Mouse (Mus musculus) CH12.LX (cell line): Measurements from ENCODE around the gene Ostn. TPM values are rescaled to one million over a fixed set of nuclear protein-coding genes. Genes with fewer than 3 reads are reported as not detected.

Experiments used
- DNase-seq: peaks from one replicate; pipeline ENCODE4 v3.0.0-alpha.2; 2013; ENCODE audit errors: extremely low read depth
- H3K27ac ChIP-seq: 2 replicates; pipeline ENCODE4 v1.5.1; 2012; ENCODE audit warnings: low read depth, mild to moderate bottlenecking, control low read depth, moderate library complexity; ENCODE audit not compliant: insufficient read depth
- H3K27me3 ChIP-seq: replicated peaks from 2 replicates; pipeline ENCODE3; 2012; ENCODE audit warnings: inconsistent platforms
- H3K36me3 ChIP-seq, 2 experiments: replicated peaks in 1 of 2; 2 replicates each; pipeline versions ENCODE3 to v1.6.1; 2012; ENCODE audit warnings: inconsistent platforms in 1 of 2, low read length in 1 of 2, mild to moderate bottlenecking in 1 of 2, mixed read lengths in 1 of 2, moderate library complexity in 1 of 2; ENCODE audit not compliant: control insufficient read depth in 1 of 2, insufficient read depth in 1 of 2
- H3K4me1 ChIP-seq, 2 experiments: 2 replicates each; pipeline ENCODE4 v1.6.1; 2012; ENCODE audit warnings: inconsistent platforms in 1 of 2, moderate library complexity in 1 of 2; ENCODE audit not compliant: insufficient read depth in 2 of 2, control insufficient read depth in 1 of 2
- H3K4me2 ChIP-seq: 2 replicates; pipeline ENCODE4 v1.6.1; 2012; ENCODE audit warnings: low read depth, mild to moderate bottlenecking, control low read depth; ENCODE audit not compliant: poor library complexity, insufficient read depth, severe bottlenecking
- H3K4me3 ChIP-seq, 3 experiments: fragments of 150-350 bp in 1 of 3; sonication (generic) in 1 of 3; replicated peaks in 1 of 3; 2 replicates each; pipeline versions ENCODE3 to v1.5.1; 2011 to 2012; ENCODE audit warnings: low read depth in 2 of 3, low read length in 2 of 3, mild to moderate bottlenecking in 2 of 3, moderate library complexity in 2 of 3, control low read depth in 1 of 3, improper control_type of control experiment in 1 of 3, inconsistent platforms in 1 of 3, mixed read lengths in 1 of 3; ENCODE audit not compliant: poor library complexity in 1 of 3
- H3K79me2 ChIP-seq: replicated peaks from 2 replicates; pipeline ENCODE4 v1.6.1; 2012; ENCODE audit warnings: mild to moderate bottlenecking, moderate library complexity; ENCODE audit not compliant: control insufficient read depth, poor library complexity, insufficient read depth, severe bottlenecking; ENCODE audit errors: extremely low read depth
- H3K9ac ChIP-seq: 2 replicates; pipeline ENCODE4 v1.6.1; 2012; ENCODE audit warnings: low read depth, mild to moderate bottlenecking, control low read depth, moderate library complexity; ENCODE audit not compliant: insufficient read depth
- H3K9me3 ChIP-seq: replicated peaks from 2 replicates; pipeline ENCODE3; 2012; ENCODE audit warnings: low read length, inconsistent platforms, mixed read lengths
- BHLHE40 ChIP-seq: IDR thresholded peaks from 2 replicates; pipeline ENCODE4 v1.6.1; 2011; ENCODE audit warnings: mild to moderate bottlenecking, low read depth, low read length, improper control_type of control experiment
- CHD1 ChIP-seq: IDR thresholded peaks from 2 replicates; pipeline ENCODE4 v1.6.1; 2012; ENCODE audit warnings: low read depth, low read length, improper control_type of control experiment, inconsistent platforms
- CTCF ChIP-seq, 2 experiments: IDR thresholded peaks in 1 of 2; conservative IDR thresholded peaks in 1 of 2; 2 replicates each; pipeline ENCODE4 v1.5.1; 2011 to 2012; ENCODE audit warnings: low read depth in 2 of 2, low read length in 2 of 2, improper control_type of control experiment in 1 of 2, inconsistent platforms in 1 of 2, mild to moderate bottlenecking in 1 of 2, moderate library complexity in 1 of 2
- E2F4 ChIP-seq: IDR thresholded peaks from 2 replicates; pipeline ENCODE4 v1.6.1; 2011; ENCODE audit warnings: low read depth, low read length, improper control_type of control experiment; ENCODE audit not compliant: insufficient replicate concordance
- ELF1 ChIP-seq: IDR thresholded peaks from 2 replicates; pipeline ENCODE4 v1.6.1; 2014; ENCODE audit warnings: low read depth, mild to moderate bottlenecking, inconsistent platforms, low read length, improper control_type of control experiment
- GABPA ChIP-seq: IDR thresholded peaks from 2 replicates; pipeline ENCODE4 v1.6.1; 2012; ENCODE audit warnings: low read depth, low read length, improper control_type of control experiment, inconsistent platforms; ENCODE audit not compliant: insufficient replicate concordance
- HCFC1 ChIP-seq: IDR thresholded peaks from 2 replicates; pipeline ENCODE4 v1.6.1; 2012; ENCODE audit warnings: low read depth, mild to moderate bottlenecking, inconsistent platforms, low read length, improper control_type of control experiment
- JUN ChIP-seq: IDR thresholded peaks from 2 replicates; pipeline ENCODE4 v1.6.1; 2011; ENCODE audit warnings: low read depth, mild to moderate bottlenecking, low read length, improper control_type of control experiment, moderate library complexity; ENCODE audit not compliant: insufficient read depth
- MEF2A ChIP-seq: IDR thresholded peaks from 2 replicates; pipeline ENCODE4 v1.6.1; 2014; ENCODE audit warnings: low read depth, mild to moderate bottlenecking, inconsistent platforms, low read length, improper control_type of control experiment, borderline replicate concordance
- MXI1 ChIP-seq: IDR thresholded peaks from 2 replicates; pipeline ENCODE4 v1.6.1; 2011; ENCODE audit warnings: mild to moderate bottlenecking, low read depth, low read length, improper control_type of control experiment
- NELFE ChIP-seq: IDR thresholded peaks from 2 replicates; pipeline ENCODE4 v1.6.1; 2011; ENCODE audit warnings: low read depth, low read length, improper control_type of control experiment
- NRF1 ChIP-seq: IDR thresholded peaks from 2 replicates; pipeline ENCODE4 v1.6.1; 2014; ENCODE audit warnings: low read depth, mild to moderate bottlenecking, inconsistent platforms, low read length, improper control_type of control experiment, moderate library complexity
- PAX5 ChIP-seq: IDR thresholded peaks from 2 replicates; pipeline ENCODE4 v1.6.1; 2012; ENCODE audit warnings: low read length, inconsistent platforms, mixed read lengths
- POLR2AphosphoS2 ChIP-seq: IDR thresholded peaks from 2 replicates; pipeline ENCODE4 v1.6.1; 2011; ENCODE audit warnings: low read depth, low read length, improper control_type of control experiment
- RCOR1 ChIP-seq: conservative IDR thresholded peaks from 2 replicates; pipeline ENCODE4 v1.6.1; 2012; ENCODE audit warnings: low read depth, mild to moderate bottlenecking, inconsistent platforms, low read length, improper control_type of control experiment
- SIN3A ChIP-seq: IDR thresholded peaks from 2 replicates; pipeline ENCODE4 v1.6.1; 2012; ENCODE audit warnings: low read length, improper control_type of control experiment, inconsistent platforms
- SMC3 ChIP-seq: IDR thresholded peaks from 2 replicates; pipeline ENCODE4 v1.6.1; 2011; ENCODE audit warnings: low read depth, low read length, improper control_type of control experiment
- TCF12 ChIP-seq: IDR thresholded peaks from 2 replicates; pipeline ENCODE4 v1.6.1; 2014; ENCODE audit warnings: low read depth, mild to moderate bottlenecking, inconsistent platforms, low read length, improper control_type of control experiment
- UBTF ChIP-seq: IDR thresholded peaks from 2 replicates; pipeline ENCODE4 v1.6.1; 2012; ENCODE audit warnings: low read depth, mild to moderate bottlenecking, inconsistent platforms, low read length, improper control_type of control experiment, moderate library complexity
- USF2 ChIP-seq: conservative IDR thresholded peaks from 2 replicates; pipeline ENCODE4 v1.6.1; 2011; ENCODE audit warnings: low read depth, low read length, improper control_type of control experiment
- ZMIZ1 ChIP-seq: IDR thresholded peaks from 2 replicates; pipeline ENCODE4 v1.6.1; 2012; ENCODE audit warnings: low read depth, mild to moderate bottlenecking, inconsistent platforms, low read length, improper control_type of control experiment
- ZNF384 ChIP-seq: IDR thresholded peaks from 2 replicates; pipeline ENCODE4 v1.6.1; 2012; ENCODE audit warnings: low read depth, low read length, improper control_type of control experiment, inconsistent platforms
- dilution Hi-C: fragments of 300-500 bp; cut with MboI; formaldehyde crosslinking; loops from 2 replicates; pipeline ENCODE4 v1.14.3; 2020; ENCODE audit warnings: low sequenced_read_pairs; ENCODE audit not compliant: extremely low pct_unique_long_range_greater_than_20kb, extremely low pct_ligation_motif_present
- in situ Hi-C: fragments of 300-500 bp; cut with MboI; formaldehyde crosslinking; loops from 3 replicates; pipeline ENCODE4 v1.14.3; 2019; ENCODE audit warnings: low sequenced_read_pairs, low pct_ligation_motif_present, low pct_unique_long_range_greater_than_20kb, mixed read lengths
- polyA plus RNA-seq: library from polyadenylated mRNA; unstranded; fragments of >175 nt; gene quantifications from 2 replicates; pipeline ENCODE4 v1.2.1, GENCODE M21; 2012; ENCODE audit warnings: low read depth; ENCODE audit not compliant: insufficient read length
- total RNA-seq, 2 experiments: library from RNA; depleted of rRNA; stranded (reverse); fragments of 300-350 nt in 1 of 2; fragments of >200 nt in 1 of 2; gene quantifications; 2 replicates each; pipeline ENCODE4 v1.2.3; 2012 to 2014

Gene Ostn
- total and polyA plus RNA-seq, 3 experiments: 0.67 to 1.7 (median 1.0) TPM

- no peak for TF ChIP-seq PAX5
- peak; percentile 89; the same call in 1 of the 2 replicates for TF ChIP-seq RCOR1
- no peak for TF ChIP-seq CHD1
Observed at GRCm38 (mm10) chr16:27374139-27374538, 66.8 kb downstream of the Ostn start (continued).

- no peak for DNase-seq
- Histone ChIP-seq H3K9me3 (peaks cover 6% of the 10 kb centered on the region), H3K4me3 (no peak overlapping the region), H3K27me3 (no peaks in the 10 kb centered on the region), H3K27ac (no peak overlapping the region), H3K4me2 (no peak overlapping the region), H3K36me3 (no peaks in the 10 kb centered on the region), H3K4me1 (peaks cover 11 to 31% of the 10 kb centered on the region in 2 experiments; a peak in 3 of 4 replicates), H3K9ac (no peak overlapping the region), H3K79me2 (no peaks in the 10 kb centered on the region)
- TF ChIP-seq BHLHE40: no peak
- TF ChIP-seq ZNF384: no peak
- TF ChIP-seq RCOR1: no peak
- no peak for TF ChIP-seq CHD1
- TF ChIP-seq MEF2A: no peak
- TF ChIP-seq USF2: no peak
- TF ChIP-seq SIN3A: no peak
- no peak for TF ChIP-seq TCF12
- no peak for TF ChIP-seq NELFE
- in situ Hi-C loops: no loop called here
- dilution Hi-C loops: no loop called here
Observed at GRCm38 (mm10) chr16:27375318-27375717, 68.0 kb downstream of the Ostn start.

GRCm38 (mm10) chr16:27376556-27376955 is 69.3 kb downstream of the Ostn start:
- Histone ChIP-seq H3K27ac (no peak overlapping the region), H3K4me2 (no peak overlapping the region), H3K9ac (peak overlapping the region; percentile 0; the same call in 1 of the 2 replicates), H3K9me3 (peaks cover 6% of the 10 kb centered on the region), H3K27me3 (no peaks in the 10 kb centered on the region), H3K79me2 (no peaks in the 10 kb centered on the region), H3K4me1 (peaks cover 11 to 31% of the 10 kb centered on the region in 2 experiments; a peak in 3 of 4 replicates), H3K4me3 (no peak overlapping the region), H3K36me3 (no peaks in the 10 kb centered on the region)
- in situ Hi-C loops: no loop called here
- dilution Hi-C loops: no loop called here
- no peak for TF ChIP-seq POLR2AphosphoS2
- TF ChIP-seq BHLHE40: no peak
- TF ChIP-seq SMC3: no peak
- no peak for DNase-seq

DNA sequence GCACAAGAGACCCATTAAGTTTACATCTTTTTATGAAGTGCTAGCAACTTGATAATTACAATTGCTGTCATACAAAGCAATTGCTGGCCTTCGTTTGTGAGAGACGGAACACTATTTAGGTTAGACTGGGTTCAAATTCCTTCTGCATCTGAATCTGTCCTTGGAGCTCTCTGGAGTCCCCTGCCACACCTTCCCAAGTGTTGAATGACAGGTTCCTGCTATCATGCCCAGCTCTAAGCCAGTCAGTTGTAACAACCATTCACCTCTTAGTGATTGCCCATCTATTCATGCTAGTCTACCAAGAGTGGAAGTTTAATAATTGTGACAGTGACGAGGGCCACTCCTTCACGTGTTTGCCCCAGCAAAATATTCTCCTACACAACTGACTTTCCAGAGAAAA is 74.9 kb downstream of the Ostn start:
- H3K4me1 ChIP-seq: peaks cover 20 to 44% of the 10 kb centered on the region in 2 experiments
- DNase-seq: no peak
- no peaks in the 10 kb centered on the region for H3K79me2 ChIP-seq
- H3K9me3 ChIP-seq: peaks cover 6% of the 10 kb centered on the region
- no peak overlapping the region for H3K9ac ChIP-seq
- no peaks in the 10 kb centered on the region for H3K36me3 ChIP-seq
- TF ChIP-seq ZNF384: no peak
- TF ChIP-seq MXI1: no peak
- TF ChIP-seq POLR2AphosphoS2: no peak
- no peak for TF ChIP-seq CTCF (conservative IDR thresholded peaks at IDR 0.05 in 1 of 2, IDR thresholded peaks at IDR 0.05 in 1 of 2; ENCODE audit: low read depth in 2 of 2, low read length in 2 of 2)
- TF ChIP-seq GABPA: no peak
- TF ChIP-seq JUN: no peak
- no peak for TF ChIP-seq ZMIZ1
- TF ChIP-seq E2F4: no peak
- no peak for TF ChIP-seq HCFC1
- no peak for TF ChIP-seq NRF1
- no peak for TF ChIP-seq MEF2A
- no peak for TF ChIP-seq USF2
- TF ChIP-seq ELF1: no peak
- TF ChIP-seq NELFE: no peak
- TF ChIP-seq TCF12: no peak
- no peak for TF ChIP-seq CHD1
- TF ChIP-seq UBTF: no peak
- TF ChIP-seq RCOR1: no peak
- no peak overlapping the region for H3K4me3 ChIP-seq
- in situ Hi-C loops (no loop called here), dilution Hi-C loops (no loop called here)
- no peak overlapping the region for H3K4me2 ChIP-seq
- H3K27ac ChIP-seq: no peak overlapping the region
- H3K27me3 ChIP-seq: no peaks in the 10 kb centered on the region
